Mouse (Mus musculus) adrenal gland, postnatal 36 days (tissue): ENCODE results near the gene Gm15085. TPM values are rescaled to one million over a fixed set of nuclear protein-coding genes. Genes with fewer than 3 reads are reported as not detected.
"Not testable (repeated sequence)": the region's sequence is repeated elsewhere in the genome, so short reads cannot be mapped to it uniquely, and the experiment has no call there.

ENCODE experiments used
- DNase-seq, 2 experiments: peaks; one replicate each; pipeline ENCODE4 v3.0.0; 2021; ENCODE audit warnings: mixed read lengths in 1 of 2
- long read RNA-seq, 2 experiments: library from polyadenylated mRNA; stranded (forward); transcript quantifications; one replicate each; pipeline ENCODE4 v2.0.0; 2021; ENCODE audit warnings: borderline sequencing depth in 2 of 2
- total RNA-seq, 2 experiments: library from RNA; stranded (reverse); gene quantifications; 2 replicates each; pipeline ENCODE4 v1.2.3; 2021

The Gm15085 gene
- not detected for total RNA-seq
- long read RNA-seq, experiment 1, result 0 reads
- long read RNA-seq, experiment 2, result 0 reads

GRCm38 (mm10) chrX:149447317-149447716 lies at the start of gene Gm15085:
Gm15085 (plus strand) TSS chrX:149447617.
- not testable (repeated sequence) for DNase-seq

Other genes with a start within 250 kb of the Gm15085 start
- gene Gm15093, start 175.2 kb upstream of the Gm15085 start, total RNA-seq, result not detected
- not detected for gene Gm10439, start 147.0 kb downstream of the Gm15085 start, total RNA-seq